Mouse (Mus musculus) heart, postnatal 10 days (tissue): ENCODE data around the gene Dhx30. TPM values are rescaled to one million over a fixed set of nuclear protein-coding genes. Genes with fewer than 3 reads are reported as not detected.
"Not testable (repeated sequence)": the region's sequence is repeated elsewhere in the genome, so short reads cannot be mapped to it uniquely, and the experiment has no call there.

Experiments used
- DNase-seq, 2 experiments: peaks; one replicate each; pipeline ENCODE4 v3.0.0; 2021
- intact Hi-C: fragments of 180-260 bp; cut with DNase I; formaldehyde crosslinking; loops from one replicate; pipeline ENCODE4 v1.15.1; 2025
- total RNA-seq, 2 experiments: library from RNA; stranded (reverse); gene quantifications; 2 replicates each; pipeline ENCODE4 v1.2.3; 2021

Dhx30 gene
- total RNA-seq, 2 experiments from 2014 or later, result 67.7 to 78.4 TPM

DNA sequence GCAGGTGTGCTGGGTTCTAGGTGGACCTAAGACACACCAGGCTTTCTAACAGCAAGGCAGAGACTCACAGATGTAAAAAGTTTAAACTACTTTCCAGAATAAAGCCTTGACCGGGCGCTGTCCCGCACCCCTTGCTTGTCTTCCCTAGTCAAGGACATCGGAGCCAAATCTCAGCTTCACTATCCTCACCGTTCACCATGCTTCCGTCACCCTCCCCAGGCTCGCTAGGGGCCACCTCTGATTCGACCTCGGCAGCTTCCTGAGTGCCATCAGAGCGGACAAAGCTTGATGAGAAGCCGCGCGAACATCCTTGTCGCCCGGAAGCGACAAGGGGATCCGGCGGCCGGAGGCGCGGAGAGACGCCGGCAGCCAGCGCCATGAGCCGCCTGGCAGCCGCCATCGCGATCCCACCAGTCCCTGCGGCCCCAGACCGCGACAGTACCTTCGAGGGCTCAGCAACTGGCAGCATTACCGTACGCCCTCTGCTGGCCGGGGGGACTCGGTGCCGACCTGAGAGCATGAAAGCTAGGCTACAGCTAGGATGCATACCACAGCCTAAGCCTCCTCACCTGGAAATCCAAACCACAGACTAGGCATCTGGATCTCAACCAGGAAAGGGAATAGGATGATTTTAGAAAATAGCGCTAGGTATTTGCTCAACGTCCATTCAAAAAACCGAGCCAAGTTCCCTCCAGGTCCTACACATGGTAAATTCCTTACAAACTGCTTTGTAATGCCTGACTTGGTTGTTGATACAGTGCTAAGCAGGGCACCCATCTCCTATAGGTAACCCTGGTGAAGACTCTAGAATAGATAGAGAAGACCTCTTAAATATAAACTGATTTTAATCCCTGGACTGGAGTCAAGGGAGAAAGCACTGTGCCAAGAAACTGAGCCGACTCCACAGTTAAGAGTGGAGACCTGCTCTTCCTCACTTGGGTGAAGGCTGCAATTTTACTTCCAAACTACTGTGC is 16.7 kb downstream of the Dhx30 start:
- intact Hi-C loops, result loop anchor here (1.0 to 5.0 kb wide), 3 partner anchors 116 to 206 kb away; no protein-coding TSS in a partner anchor
- DNase-seq, result peak; percentile 94 to 97

DNA sequence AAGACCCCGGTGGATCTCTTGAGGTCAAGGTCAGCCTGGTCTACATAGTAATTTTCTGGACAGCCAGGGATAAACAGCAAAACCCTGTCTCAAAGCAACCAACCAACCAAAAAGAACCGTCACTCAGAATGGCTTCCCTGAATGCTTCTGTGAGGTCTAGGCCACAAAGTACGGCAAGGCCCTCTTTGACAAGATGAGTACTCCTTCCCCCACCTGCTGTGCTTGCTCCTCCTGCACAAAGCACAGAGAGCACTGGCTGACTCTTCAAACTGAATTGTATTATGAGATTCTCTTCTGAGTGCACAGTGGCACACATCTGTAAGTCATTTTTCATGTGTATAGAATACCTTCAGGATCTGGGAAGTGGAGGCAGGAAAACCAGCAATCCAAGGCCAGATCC is 19.8 kb downstream of the Dhx30 start:
- intact Hi-C loops, result no loop called here

DNA sequence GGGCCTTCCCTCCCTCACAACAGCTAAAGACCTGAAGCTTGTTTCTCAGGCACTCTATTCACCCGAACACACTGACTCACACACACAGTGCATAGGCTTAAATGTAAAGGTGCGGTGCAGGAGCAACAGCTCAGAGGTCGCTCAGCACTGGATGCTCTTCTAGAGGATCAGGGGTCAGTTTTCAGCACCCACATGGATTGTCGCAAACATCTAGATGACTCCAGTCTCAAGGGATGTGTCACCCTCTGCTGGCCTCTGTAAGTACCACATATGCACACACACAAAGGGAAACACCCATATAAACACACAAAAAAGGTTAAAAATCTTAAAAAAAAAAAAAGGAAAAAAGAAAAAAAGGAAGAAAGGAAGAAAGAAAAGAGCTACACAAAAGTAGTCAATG is 22.9 kb downstream of the Dhx30 start:
- intact Hi-C loops, result no loop called here
- no peak for DNase-seq

More for the DNA sequence above, 19.8 kb downstream of the Dhx30 start:
- no peak for DNase-seq

DNA sequence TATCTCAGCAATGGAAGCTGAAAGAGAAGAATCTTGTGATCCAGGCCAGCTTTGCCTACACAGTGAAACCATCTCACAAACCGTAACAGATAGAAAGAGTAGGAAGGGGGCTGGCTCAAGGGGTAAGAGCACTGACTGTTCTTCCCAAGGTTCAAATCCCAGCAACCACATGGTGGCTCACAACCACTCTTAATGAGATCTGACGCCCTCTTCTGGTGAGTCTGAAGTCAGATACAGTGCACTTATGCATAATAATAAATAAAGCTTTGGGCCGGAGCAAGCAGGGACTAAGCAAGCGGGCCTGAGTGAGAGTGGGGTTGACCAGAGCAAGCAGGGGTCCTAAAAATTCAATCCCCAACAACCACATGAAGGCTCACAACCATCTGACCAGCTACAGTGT is 24.3 kb downstream of the Dhx30 start:
- DNase-seq, result no peak
- intact Hi-C loops, result no loop called here

DNA sequence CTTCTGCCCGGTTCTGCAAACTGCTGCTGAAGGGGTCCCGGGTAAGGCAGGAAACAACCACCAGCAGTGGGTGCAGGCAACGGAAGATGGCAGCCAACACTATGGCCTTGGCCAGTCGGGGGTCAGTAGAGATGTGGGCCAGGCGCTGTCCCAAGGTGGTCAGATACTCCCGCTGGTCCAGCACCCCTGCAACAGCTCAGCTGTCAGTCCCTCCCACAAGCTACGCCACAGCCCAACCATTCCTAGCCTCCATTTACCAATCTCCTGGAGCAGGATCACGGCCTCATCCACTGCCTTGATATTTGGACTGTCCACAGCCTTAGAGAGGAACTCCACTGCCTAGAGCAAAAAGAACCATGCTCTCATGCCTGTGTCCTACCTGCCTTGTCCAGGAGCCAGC is 31.9 kb downstream of the Dhx30 start:
- intact Hi-C loops, result no loop called here
- DNase-seq, result no peak

DNA sequence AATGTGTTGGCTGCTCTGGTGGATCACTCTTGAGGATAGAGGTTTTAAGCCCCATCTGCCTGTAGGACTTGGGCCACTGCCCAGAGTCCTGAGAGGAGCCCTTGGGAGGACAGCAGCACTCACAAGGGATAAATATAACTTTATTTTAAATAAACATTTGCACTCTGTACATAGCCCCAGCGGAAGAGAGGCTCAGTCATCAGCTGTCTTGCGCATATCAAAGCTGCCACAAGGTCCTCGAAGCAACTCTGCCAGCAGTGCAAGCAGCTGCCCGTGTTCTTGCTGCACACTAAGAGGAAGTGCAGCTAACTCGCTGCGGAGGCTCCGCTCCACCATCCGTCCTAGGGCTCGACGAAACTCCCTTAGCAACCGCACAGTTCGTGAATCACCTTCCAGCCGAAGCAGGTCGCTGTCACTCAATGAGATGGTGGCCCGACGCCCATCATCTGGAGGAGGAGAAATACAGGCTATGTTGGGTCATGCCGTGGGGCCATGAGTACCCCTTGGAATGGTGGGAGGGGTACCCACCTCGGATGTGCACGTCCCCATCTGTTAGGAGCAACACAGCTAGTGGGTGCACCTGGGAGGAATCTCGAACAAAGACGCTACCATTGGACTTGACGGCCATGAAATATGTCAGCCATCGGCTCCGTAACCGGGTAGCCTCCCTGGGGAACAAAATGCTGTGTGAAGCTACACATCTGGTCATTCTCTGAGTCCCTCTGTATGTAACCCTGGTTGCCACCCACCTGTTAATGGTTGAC is 33.2 kb downstream of the Dhx30 start:
- peak; percentile 62 to 70 for DNase-seq
- intact Hi-C loops, result no loop called here

DNA sequence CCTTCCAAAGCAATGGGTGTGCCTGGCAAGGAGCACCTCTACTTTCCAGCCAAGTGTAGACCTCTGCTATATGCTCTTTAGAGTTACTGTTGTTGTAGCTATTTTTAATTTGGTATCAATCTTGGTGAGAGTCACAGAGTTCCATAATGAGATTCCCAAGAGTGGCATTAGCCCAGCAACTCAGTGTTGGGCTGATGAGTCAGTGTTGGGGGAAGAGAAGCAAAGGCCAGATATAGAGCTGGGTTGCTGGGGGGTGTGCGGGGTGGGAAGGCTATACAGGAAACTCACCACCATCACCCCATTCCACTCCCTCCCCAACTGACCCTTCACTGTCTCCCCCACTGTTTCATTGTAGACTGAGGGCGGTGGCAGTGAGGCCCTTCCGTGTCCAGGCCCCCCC is 36.6 kb downstream of the Dhx30 start:
- no peak for DNase-seq
- intact Hi-C loops, result no loop called here

DNA sequence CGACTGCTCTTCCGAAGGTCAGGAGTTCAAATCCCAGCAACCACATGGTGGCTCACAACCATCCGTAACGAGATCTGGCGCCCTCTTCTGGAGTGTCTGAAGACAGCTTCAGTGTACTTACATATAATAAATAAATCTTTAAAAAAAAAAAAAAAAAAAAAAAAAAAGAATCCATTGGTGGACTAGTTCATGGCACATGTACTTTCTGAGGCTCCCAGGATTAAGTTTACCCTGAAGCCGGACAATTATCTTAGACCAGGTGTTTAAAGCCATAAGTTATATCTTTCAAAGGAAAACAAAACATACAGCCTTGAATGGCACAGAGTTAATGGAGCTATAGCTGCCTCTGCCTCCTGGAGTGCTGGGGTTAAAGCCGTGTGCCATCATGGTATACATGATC is 41.2 kb downstream of the Dhx30 start:
- intact Hi-C loops, DNase-seq: not testable (repeated sequence)

DNA sequence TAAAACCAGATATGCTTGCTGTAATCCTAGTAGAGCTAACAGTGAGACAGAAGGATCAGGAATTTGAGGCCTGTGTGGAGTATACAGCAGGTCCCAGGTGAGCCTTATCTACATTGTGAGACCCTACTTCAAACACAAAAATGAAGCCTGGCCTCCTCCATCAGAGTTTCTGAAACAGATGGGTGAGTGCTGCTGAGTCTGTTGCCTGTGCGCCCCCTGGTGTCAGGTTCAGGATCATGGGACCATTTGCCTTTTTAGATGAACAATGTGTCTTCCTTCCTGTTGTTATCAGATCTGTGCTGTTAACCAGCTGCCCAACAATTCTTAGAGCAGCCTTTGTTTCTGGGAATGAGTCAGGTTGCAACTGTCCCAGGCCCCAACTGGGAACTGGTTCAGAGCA is 45.8 kb downstream of the Dhx30 start:
- intact Hi-C loops, result loop anchor here (1.0 to 5.0 kb wide), 3 partner anchors 87 to 178 kb away; partner anchors contain the start of gene Map4
- peak; percentile 77 to 86 for DNase-seq

DNA sequence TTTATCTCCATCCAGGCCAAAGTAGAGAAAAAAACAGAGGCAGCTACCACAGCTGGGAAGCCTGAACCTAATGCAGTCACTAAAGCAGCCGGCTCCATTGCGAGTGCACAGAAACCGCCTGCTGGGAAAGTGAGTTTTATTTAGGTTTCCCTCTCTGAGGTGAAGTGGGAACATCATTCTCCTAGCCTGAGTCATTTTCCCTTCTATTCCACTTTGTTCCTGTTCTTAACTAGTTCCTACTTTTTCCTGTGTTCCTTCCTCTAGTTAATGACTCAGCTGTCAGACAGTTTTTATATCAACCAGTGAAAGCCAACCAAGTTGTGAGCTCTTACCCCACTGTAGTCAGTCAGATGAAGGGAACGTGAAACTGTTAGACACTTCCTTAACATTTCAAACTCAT is 46.6 kb downstream of the Dhx30 start:
- DNase-seq, result no peak
- intact Hi-C loops, result loop anchor here (2.0 to 5.0 kb wide), 2 partner anchors 86 to 139 kb away; partner anchors contain the start of gene Map4

DNA sequence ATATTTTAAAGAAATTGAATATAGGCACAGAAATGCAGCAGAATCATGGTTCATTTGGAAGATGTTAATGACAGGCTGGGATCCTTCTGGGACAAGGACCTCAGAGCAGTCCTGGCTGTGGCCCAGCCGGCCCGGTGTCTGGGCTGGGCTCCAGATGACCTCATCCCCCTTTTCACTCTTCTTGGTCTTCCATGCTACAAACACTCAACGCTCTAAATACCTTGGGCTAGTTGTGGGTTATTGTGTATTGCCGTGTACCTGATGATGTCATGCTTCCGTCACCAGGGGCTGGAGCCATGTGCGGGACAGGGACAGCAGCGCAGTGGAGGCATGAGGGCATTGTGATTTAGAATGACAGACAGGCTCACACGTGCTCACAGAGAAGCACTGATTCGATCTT is 47.3 kb downstream of the Dhx30 start:
- intact Hi-C loops, result loop anchor here (2.0 to 5.0 kb wide), 2 partner anchors 86 to 138 kb away; partner anchors contain the start of gene Map4
- peak; percentile 87 to 89 for DNase-seq

DNA sequence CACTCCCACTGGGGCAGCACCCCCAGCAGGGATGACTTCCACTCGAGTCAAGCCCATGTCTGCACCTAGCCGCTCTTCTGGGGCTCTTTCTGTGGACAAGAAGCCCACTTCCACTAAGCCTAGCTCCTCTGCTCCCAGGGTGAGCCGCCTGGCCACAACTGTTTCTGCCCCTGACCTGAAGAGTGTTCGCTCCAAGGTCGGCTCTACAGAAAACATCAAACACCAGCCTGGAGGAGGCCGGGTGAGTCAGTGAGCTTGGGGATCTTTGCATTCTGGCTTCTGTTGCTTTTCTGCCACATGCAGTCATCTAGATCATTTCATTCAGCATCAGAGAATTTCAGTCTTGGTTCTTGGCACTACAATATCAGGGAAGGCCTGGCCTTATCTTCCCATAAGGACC is 48.9 kb downstream of the Dhx30 start:
- DNase-seq, result no peak
- intact Hi-C loops, result no loop called here

DNA sequence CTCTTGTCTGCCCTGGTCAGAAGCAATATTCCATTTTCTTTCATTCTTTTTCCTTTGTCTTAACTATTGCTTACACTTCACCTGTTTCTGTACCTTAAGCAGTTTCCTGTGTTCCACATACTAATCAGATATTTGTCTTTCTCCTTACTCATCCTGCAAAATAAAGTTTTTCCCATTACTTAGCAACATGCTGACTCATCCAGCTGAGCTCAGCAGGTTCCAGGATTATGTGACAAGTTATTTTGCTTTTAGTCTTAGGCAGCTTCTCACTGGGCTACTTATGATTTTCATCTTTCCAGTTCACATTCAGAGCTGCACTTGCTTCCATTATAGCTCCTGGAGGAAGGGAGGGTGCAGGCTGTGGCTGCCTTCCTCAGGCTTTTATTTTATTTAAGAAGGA is 53.0 kb downstream of the Dhx30 start:
- no peak for DNase-seq
- intact Hi-C loops, result no loop called here

DNA sequence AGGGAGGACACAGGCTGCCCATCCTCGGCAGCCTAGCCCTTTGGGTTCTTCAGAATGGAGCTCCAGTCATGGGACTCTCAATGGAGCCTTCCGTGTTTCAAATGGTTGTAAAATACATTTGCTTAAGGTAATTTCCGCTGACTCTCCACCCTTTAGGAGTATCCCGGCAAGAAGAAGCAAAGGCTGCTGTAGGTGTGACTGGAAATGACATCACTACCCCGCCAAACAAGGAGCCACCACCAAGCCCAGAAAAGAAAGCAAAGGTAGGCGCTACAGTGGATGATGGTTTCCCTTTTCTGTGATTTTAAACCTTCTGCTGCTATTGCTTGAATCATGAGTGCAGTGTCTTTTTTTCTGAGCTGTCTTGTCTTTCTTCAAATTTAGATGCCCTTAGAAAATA is 54.8 kb downstream of the Dhx30 start:
- intact Hi-C loops, result no loop called here
- DNase-seq, result no peak

DNA sequence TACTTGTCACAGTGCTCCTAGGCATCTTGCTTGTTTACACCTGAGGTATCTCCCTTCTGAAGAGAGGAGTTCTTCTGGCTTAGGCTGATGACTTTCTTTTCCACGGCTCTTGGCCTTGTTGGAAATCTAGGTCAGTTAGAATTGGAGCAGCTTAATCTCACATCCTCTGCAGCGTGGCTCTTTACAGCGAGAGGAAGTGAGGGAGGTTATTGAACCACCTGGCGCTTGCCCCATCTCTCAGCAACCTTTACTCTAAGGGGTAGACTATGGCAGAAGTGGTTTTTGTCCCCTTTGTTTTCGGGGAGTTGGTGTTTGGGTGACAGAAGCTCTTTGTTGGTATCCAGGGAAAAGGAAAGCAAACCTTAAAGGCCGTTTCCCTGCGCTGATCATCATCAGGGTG is 55.2 kb downstream of the Dhx30 start:
- intact Hi-C loops, result no loop called here
- no peak for DNase-seq

DNA sequence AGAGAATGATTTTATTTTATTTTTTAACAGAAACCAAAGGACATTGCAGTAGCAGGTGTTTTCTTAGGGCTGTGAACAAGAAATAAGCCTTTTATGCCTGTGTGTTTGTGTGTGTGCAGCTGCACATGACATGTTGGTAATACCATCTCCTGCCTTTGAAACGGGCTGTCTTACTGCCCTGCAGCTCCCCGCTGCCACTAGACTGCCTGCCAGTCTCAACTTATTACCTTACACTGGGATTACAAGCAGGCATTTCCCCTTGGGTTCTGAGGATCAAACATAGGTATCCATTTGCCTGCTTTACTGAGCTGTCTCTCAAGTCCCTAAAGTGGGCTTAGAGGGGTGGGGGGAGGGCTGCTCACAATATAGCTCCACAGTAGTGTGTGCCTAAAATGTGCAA is 56.9 kb downstream of the Dhx30 start:
- DNase-seq, result no peak

DNA sequence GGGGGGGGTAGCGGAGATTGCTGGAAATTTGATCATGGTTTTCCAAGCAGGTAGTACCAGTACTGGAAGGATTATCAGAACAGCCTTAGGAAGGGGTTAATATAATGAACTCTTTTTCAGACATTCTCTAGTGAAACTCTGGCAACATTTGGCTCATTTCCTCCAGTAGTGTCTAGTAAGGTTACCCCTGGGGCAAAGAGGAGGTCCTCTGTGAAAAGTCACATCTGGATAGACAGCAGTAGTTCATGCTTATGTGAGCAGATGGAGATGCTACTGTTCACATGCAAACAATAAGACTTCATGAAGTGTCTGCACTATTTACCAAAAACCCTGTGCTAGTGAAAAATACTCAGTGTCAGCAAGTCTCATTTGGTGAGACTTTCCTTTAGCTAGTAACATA is 60.4 kb downstream of the Dhx30 start:
- intact Hi-C loops, result loop anchor here (2.0 kb wide), 1 partner anchor 14 kb away; no protein-coding TSS in a partner anchor

More for the DNA sequence above, 56.9 kb downstream of the Dhx30 start:
- intact Hi-C loops, result no loop called here

DNA sequence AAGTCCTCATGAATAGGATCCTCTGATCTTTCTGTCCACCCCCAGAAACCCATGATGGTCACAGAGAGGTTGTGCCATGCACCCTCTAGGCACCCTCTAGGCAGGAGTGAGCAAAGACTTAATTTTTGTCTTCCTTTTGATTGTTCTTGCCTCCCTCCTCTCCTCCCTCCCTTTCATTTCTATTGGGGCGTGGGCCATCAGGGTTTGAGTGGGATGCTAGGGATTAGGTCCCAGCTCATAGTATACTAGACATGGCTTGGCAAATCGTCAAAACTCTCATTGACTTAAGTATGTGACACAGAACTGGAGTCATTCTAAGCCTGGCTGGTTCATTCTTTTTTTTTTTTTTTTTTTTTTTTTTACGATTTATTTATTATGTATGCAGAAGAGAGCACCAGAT is 62.8 kb downstream of the Dhx30 start:
- intact Hi-C loops, result no loop called here
- DNase-seq, result no peak

More for the DNA sequence above, 60.4 kb downstream of the Dhx30 start:
- no peak for DNase-seq

DNA sequence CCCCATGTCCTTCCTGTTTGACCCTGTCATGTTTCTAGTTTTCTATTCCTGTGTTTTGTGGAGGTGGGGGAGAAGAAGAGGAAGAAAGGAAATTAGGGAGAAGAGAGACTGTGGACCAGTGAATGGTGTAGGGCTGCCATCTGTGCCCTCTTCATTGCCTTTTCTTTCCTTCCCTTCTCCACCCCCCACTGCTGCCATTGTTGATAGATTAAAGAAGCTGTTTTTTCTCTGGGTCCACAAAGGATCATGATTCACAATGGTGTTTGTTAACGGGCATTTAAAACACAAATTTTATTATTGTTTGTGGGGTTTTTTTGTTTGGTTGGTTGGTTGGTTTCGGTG is 63.6 kb downstream of the Dhx30 start:
- intact Hi-C loops, result no loop called here
- no peak for DNase-seq

DNA sequence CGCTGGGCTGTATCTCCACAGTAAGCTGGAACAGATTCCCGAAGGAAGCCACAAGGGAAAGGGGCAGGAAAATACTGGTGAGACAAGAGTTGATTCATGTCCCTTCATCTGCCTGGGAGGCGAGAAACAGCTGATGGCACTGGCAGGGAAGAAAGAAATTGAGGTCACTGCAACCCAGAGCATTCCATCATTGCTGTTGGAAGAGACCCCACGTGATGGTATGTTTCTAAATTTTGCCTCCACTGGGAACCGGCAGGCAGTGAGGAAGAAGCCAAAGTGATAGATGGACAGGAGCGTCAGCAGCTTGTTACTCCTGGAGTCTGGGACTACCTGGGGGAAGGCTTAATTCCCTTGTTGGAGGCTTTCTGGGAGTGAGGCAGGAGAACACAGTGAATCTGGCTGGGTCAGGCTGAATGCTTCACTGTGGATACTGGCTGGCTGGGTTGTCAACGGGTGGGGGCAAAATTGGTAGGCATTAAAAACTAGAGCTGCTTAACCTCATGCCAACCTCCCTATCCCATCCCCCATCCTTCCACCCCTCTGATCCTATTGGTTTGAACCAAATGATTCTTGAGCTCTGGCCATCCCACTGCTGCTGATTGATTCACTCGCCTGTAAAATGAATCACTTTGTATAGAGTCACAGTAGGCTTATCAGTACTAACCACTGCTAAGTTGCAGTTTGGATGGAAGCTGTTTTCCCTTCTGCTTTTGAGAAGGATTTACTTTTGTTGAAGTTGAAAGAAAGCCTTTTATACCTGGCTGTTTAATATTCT is 64.1 kb downstream of the Dhx30 start:
- DNase-seq, result peak; percentile 54 to 66
- intact Hi-C loops, result no loop called here

DNA sequence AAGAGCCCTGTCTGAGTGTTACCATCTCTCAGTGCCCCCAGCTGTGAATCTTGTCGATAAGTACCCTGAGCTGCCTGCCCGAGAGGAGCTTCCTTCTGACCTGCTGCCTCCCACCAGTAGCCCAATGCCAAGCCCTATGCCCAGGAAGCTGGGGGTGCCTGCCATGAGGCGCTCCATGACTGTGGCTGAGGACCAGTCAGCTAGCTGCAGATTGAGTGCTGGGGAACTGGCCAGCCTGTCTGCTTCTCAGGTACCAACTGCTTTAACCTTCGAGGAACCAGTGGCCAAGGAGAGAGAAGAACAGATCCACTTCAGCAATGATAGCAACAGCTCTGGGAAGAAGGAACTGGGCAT is 64.7 kb downstream of the Dhx30 start:
- DNase-seq, result no peak
- intact Hi-C loops, result no loop called here
